Mouse (Mus musculus): ENCODE data around the gene Slc44a2.

- no peak for TF ChIP-seq CTCF (IDR thresholded peaks at IDR 0.05; ENCODE audit: low read depth, low read length)
- no peak for TF ChIP-seq POLR2A (IDR thresholded peaks at IDR 0.05; ENCODE audit: borderline replicate concordance, low read depth, low read length)
Observed at GRCm38 (mm10) chr9:21369080-21369479, 48.6 kb downstream of the Slc44a2 start.

Data from bone marrow macrophage, adult 2 months (primary cell).